Mouse (Mus musculus): ENCODE results near the gene Ncoa3. TPM values are rescaled to one million over a fixed set of nuclear protein-coding genes. Genes with fewer than 3 reads are reported as not detected.
A peak's percentile ranks its signal among the peaks of the same experiment; 100 is the strongest.

Gene Ncoa3
- polyA plus RNA-seq, 1 experiment from 2014 or later = 11.6 TPM

- no peak for ATAC-seq
- Histone ChIP-seq H3K4me2 (ENCODE audit: low read length) (no peak overlapping the region), H3K9me3 (ENCODE audit: control insufficient read depth, low read length) (no peaks in the 10 kb centered on the region), H3K4me1 (ENCODE audit: control insufficient read depth, insufficient read depth, low read depth, low read length) (peaks cover 21% of the 10 kb centered on the region), H3K9ac (ENCODE audit: low read depth, low read length) (no peak overlapping the region), H3K27ac (ENCODE audit: low read depth, low read length) (no peak overlapping the region), H3K36me3 (ENCODE audit: control insufficient read depth, insufficient read depth, low read length) (no peaks in the 10 kb centered on the region), H3K4me3 (ENCODE audit: low read length) (no peak overlapping the region), H3K27me3 (replicated peaks; ENCODE audit: control insufficient read depth, insufficient read depth, low read length) (no peaks in the 10 kb centered on the region)
- 73% methylated on average over 6 of the region's 6 CpGs for WGBS
Observed at GRCm38 (mm10) chr2:166007046-166007445, 14.6 kb downstream of the Ncoa3 start.

DNA sequence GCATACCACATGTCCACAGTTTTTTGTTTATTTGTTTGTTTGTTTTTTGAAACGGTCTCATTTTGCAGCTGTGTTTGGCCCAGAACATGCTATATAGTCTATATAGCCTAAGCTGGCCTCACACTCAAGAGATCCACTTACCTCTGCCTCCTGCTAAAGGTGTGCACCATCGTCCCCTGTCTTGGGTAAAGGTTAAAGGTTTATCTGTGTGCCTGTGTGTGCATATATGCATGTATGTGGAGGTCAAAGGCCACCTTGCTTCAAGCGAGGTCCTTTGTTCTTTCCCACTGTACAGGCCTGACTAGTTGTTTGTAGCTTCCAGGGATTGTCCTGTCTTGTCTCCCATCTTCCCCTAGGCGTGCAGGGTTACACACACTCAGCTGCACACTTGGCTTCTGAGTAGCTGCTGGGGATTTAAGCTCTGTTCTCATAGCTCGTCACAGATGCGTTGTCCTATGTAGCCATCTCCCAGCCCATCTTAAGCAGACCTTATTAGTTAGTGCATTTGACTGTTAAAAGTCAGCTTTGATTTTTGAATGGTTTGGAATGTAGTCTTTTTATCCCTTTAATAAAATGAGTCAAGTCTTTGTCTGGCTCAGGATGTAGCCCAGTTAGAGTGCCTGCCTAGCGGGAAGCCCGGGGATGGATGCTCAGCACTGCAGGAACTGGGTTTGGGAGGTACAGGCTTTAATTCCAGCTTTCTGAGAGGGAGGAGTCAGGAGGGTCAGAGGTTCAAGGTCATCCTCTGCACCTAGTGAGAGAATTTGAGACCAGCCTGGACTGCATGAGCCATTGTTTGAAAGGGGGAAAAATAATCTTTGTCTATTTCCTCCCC lies 16.3 kb downstream of the Ncoa3 start:
- no peak overlapping the region for H3K4me3 ChIP-seq (ENCODE audit: low read length)
- 38% methylated on average over 8 of the region's 8 CpGs for WGBS
- no peak overlapping the region; the same call in 1 of the 2 replicates for H3K27ac ChIP-seq (ENCODE audit: low read depth, low read length)
- no peaks in the 10 kb centered on the region for H3K27me3 ChIP-seq (replicated peaks; ENCODE audit: control insufficient read depth, insufficient read depth, low read length)
- ATAC-seq = no peak
- peaks cover 21% of the 10 kb centered on the region for H3K4me1 ChIP-seq (ENCODE audit: control insufficient read depth, insufficient read depth, low read depth, low read length)
- H3K9ac ChIP-seq (ENCODE audit: low read depth, low read length) = no peak overlapping the region
- no peak overlapping the region for H3K4me2 ChIP-seq (ENCODE audit: low read length)
- H3K36me3 ChIP-seq (ENCODE audit: control insufficient read depth, insufficient read depth, low read length) = no peaks in the 10 kb centered on the region
- no peaks in the 10 kb centered on the region for H3K9me3 ChIP-seq (ENCODE audit: control insufficient read depth, low read length)

DNA sequence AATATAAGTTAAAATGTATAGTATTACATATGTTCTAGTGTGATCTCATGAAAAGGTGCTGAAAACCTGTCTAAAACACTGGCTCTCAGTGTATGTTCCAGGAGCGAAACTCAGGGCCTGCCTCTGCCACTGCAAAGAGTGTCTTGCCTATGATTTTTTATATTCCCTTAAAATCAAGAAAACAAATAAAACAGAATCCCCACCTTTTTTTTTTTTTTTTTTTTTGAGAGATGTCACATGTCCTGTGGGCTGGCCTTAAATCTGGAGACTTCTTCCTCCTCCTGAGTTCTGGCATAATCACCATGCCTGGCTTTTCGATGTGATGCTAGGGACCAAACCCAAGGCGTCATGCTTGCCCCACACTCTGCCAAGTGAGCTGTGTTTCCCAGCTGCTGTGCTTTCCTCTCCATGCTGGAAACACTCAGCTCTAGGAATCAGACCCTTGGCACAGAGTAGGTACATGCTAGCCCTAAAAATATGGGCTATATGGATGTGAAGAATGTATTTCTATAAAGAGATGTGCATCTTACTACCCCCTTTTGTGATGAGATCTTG lies 17.0 kb downstream of the Ncoa3 start:
- no peak overlapping the region for H3K9ac ChIP-seq (ENCODE audit: low read depth, low read length)
- H3K36me3 ChIP-seq (ENCODE audit: control insufficient read depth, insufficient read depth, low read length) = no peaks in the 10 kb centered on the region
- peaks cover 21% of the 10 kb centered on the region for H3K4me1 ChIP-seq (ENCODE audit: control insufficient read depth, insufficient read depth, low read depth, low read length)
- no peaks in the 10 kb centered on the region for H3K9me3 ChIP-seq (ENCODE audit: control insufficient read depth, low read length)
- no peaks in the 10 kb centered on the region for H3K27me3 ChIP-seq (replicated peaks; ENCODE audit: control insufficient read depth, insufficient read depth, low read length)
- no peak overlapping the region for H3K4me2 ChIP-seq (ENCODE audit: low read length)
- no peak overlapping the region; the same call in 1 of the 2 replicates for H3K27ac ChIP-seq (ENCODE audit: low read depth, low read length)
- 67% methylated on average over 3 of the region's 3 CpGs for WGBS
- peak; percentile 50; the same call in 1 of the 2 replicates for ATAC-seq
- H3K4me3 ChIP-seq (ENCODE audit: low read length) = no peak overlapping the region

DNA sequence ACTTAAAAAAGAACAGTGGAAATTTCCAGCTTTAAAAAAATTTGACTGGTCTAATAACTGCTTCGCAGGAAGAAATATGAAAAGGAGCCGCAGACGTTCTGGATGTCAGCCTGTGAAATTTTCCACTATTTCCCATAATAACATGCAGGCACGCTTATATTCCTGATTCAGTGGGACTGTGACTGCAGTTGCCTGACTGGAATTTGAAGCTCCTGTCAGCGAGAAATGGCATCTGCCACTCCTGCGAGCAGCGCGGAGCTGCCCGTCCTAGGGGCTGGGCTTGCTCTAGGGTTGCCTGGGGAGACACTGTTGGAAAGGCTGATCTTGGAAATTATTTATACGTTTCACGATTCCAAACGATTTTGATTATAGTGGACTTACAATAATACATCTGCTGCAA lies 17.9 kb downstream of the Ncoa3 start:
- WGBS = 44% methylated on average over 12 of the region's 12 CpGs
- no peaks in the 10 kb centered on the region for H3K9me3 ChIP-seq (ENCODE audit: control insufficient read depth, low read length)
- H3K4me3 ChIP-seq (ENCODE audit: low read length) = no peak overlapping the region
- peaks cover 21% of the 10 kb centered on the region for H3K4me1 ChIP-seq (ENCODE audit: control insufficient read depth, insufficient read depth, low read depth, low read length)
- no peaks in the 10 kb centered on the region for H3K27me3 ChIP-seq (replicated peaks; ENCODE audit: control insufficient read depth, insufficient read depth, low read length)
- no peak overlapping the region for H3K4me2 ChIP-seq (ENCODE audit: low read length)
- H3K36me3 ChIP-seq (ENCODE audit: control insufficient read depth, insufficient read depth, low read length) = no peaks in the 10 kb centered on the region
- H3K9ac ChIP-seq (ENCODE audit: low read depth, low read length) = no peak overlapping the region
- no peak for ATAC-seq
- no peak overlapping the region for H3K27ac ChIP-seq (ENCODE audit: low read depth, low read length)

- Histone ChIP-seq H3K4me2 (ENCODE audit: low read length) (no peak overlapping the region), H3K36me3 (ENCODE audit: control insufficient read depth, insufficient read depth, low read length) (no peaks in the 10 kb centered on the region), H3K9ac (ENCODE audit: low read depth, low read length) (no peak overlapping the region), H3K4me1 (ENCODE audit: control insufficient read depth, insufficient read depth, low read depth, low read length) (peaks cover 21% of the 10 kb centered on the region), H3K9me3 (ENCODE audit: control insufficient read depth, low read length) (no peaks in the 10 kb centered on the region), H3K27me3 (replicated peaks; ENCODE audit: control insufficient read depth, insufficient read depth, low read length) (no peaks in the 10 kb centered on the region), H3K27ac (ENCODE audit: low read depth, low read length) (no peak overlapping the region), H3K4me3 (ENCODE audit: low read length) (no peak overlapping the region)
- 72% methylated on average over 3 of the region's 3 CpGs for WGBS
- no peak for ATAC-seq
Observed at GRCm38 (mm10) chr2:166011422-166011821, 19.0 kb downstream of the Ncoa3 start.

DNA sequence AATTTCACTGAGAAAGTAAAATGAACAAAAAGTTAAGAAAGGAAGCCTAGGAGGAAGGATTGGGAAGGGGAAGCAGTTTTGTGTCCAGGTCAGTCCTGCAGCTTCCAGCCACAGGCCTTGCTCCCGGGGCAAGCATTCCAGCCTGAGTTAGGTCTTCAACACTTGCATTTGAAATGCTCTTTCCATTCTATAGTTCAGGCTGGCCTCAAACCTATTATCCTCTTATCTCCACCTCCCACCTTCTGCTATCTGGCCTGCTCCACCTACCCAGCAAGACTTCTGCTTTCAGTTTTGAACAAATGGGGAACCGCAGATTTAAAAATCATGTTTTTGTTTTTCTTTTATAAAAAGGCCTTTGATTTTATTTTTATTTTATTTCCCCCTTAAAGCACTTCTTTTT lies 19.7 kb downstream of the Ncoa3 start:
- 72% methylated on average over 2 of the region's 2 CpGs for WGBS
- Histone ChIP-seq H3K4me2 (ENCODE audit: low read length) (no peak overlapping the region), H3K4me3 (ENCODE audit: low read length) (no peak overlapping the region), H3K27ac (ENCODE audit: low read depth, low read length) (no peak overlapping the region), H3K4me1 (ENCODE audit: control insufficient read depth, insufficient read depth, low read depth, low read length) (peaks cover 21% of the 10 kb centered on the region), H3K9ac (ENCODE audit: low read depth, low read length) (no peak overlapping the region), H3K27me3 (replicated peaks; ENCODE audit: control insufficient read depth, insufficient read depth, low read length) (no peaks in the 10 kb centered on the region), H3K36me3 (ENCODE audit: control insufficient read depth, insufficient read depth, low read length) (no peaks in the 10 kb centered on the region), H3K9me3 (ENCODE audit: control insufficient read depth, low read length) (no peaks in the 10 kb centered on the region)
- ATAC-seq = no peak

- no peaks in the 10 kb centered on the region for H3K9me3 ChIP-seq (ENCODE audit: control insufficient read depth, low read length)
- no peaks in the 10 kb centered on the region for H3K36me3 ChIP-seq (ENCODE audit: control insufficient read depth, insufficient read depth, low read length)
- H3K4me3 ChIP-seq (ENCODE audit: low read length) = no peak overlapping the region
- no peaks in the 10 kb centered on the region for H3K27me3 ChIP-seq (replicated peaks; ENCODE audit: control insufficient read depth, insufficient read depth, low read length)
- no peak for ATAC-seq
- H3K4me2 ChIP-seq (ENCODE audit: low read length) = no peak overlapping the region
- H3K4me1 ChIP-seq (ENCODE audit: control insufficient read depth, insufficient read depth, low read depth, low read length) = peaks cover 22% of the 10 kb centered on the region
- no peak overlapping the region for H3K27ac ChIP-seq (ENCODE audit: low read depth, low read length)
- no peak overlapping the region for H3K9ac ChIP-seq (ENCODE audit: low read depth, low read length)
- 85% methylated on average over 3 of the region's 3 CpGs for WGBS
Observed at GRCm38 (mm10) chr2:166018769-166019168, 26.3 kb downstream of the Ncoa3 start.

GRCm38 (mm10) chr2:166020026-166020425 lies 27.6 kb downstream of the Ncoa3 start:
- no peak overlapping the region for H3K27ac ChIP-seq (ENCODE audit: low read depth, low read length)
- no peak overlapping the region for H3K9ac ChIP-seq (ENCODE audit: low read depth, low read length)
- no peak overlapping the region for H3K4me3 ChIP-seq (ENCODE audit: low read length)
- WGBS = 82% methylated on average over 2 of the region's 2 CpGs
- H3K27me3 ChIP-seq (replicated peaks; ENCODE audit: control insufficient read depth, insufficient read depth, low read length) = no peaks in the 10 kb centered on the region
- H3K4me1 ChIP-seq (ENCODE audit: control insufficient read depth, insufficient read depth, low read depth, low read length) = peaks cover 22% of the 10 kb centered on the region
- ATAC-seq = no peak
- H3K9me3 ChIP-seq (ENCODE audit: control insufficient read depth, low read length) = no peaks in the 10 kb centered on the region
- no peaks in the 10 kb centered on the region for H3K36me3 ChIP-seq (ENCODE audit: control insufficient read depth, insufficient read depth, low read length)
- no peak overlapping the region for H3K4me2 ChIP-seq (ENCODE audit: low read length)

- H3K27ac ChIP-seq (ENCODE audit: low read depth, low read length) = peak overlapping the region; percentile 84
- H3K27me3 ChIP-seq (replicated peaks; ENCODE audit: control insufficient read depth, insufficient read depth, low read length) = no peaks in the 10 kb centered on the region
- H3K4me2 ChIP-seq (ENCODE audit: low read length) = no peak overlapping the region
- ATAC-seq = peak; percentile 64; the same call in 1 of the 2 replicates
- H3K9ac ChIP-seq (ENCODE audit: low read depth, low read length) = peak overlapping the region; percentile 38; the same call in 1 of the 2 replicates
- peaks cover 22% of the 10 kb centered on the region for H3K4me1 ChIP-seq (ENCODE audit: control insufficient read depth, insufficient read depth, low read depth, low read length)
- H3K9me3 ChIP-seq (ENCODE audit: control insufficient read depth, low read length) = no peaks in the 10 kb centered on the region
- H3K36me3 ChIP-seq (ENCODE audit: control insufficient read depth, insufficient read depth, low read length) = no peaks in the 10 kb centered on the region
- no peak overlapping the region for H3K4me3 ChIP-seq (ENCODE audit: low read length)
- 10% methylated on average over 4 of the region's 4 CpGs for WGBS
Observed at GRCm38 (mm10) chr2:166021073-166021610, 28.7 kb downstream of the Ncoa3 start.
